Mouse (Mus musculus) central nervous system, embryonic 18 days (tissue): Measurements from ENCODE around the gene Klhdc1. TPM values are rescaled to one million over a fixed set of nuclear protein-coding genes. Genes with fewer than 3 reads are reported as not detected.

Source experiments
- polyA plus RNA-seq: library from polyadenylated mRNA; depleted of rRNA; stranded (reverse); fragments of >200 nt; gene quantifications from 2 replicates; pipeline ENCODE4 v1.2.3, GENCODE M21; 2012; rRNA removed

Gene Klhdc1
- 10.8 and 12.7 TPM in 2 replicates for polyA plus RNA-seq

DNA sequence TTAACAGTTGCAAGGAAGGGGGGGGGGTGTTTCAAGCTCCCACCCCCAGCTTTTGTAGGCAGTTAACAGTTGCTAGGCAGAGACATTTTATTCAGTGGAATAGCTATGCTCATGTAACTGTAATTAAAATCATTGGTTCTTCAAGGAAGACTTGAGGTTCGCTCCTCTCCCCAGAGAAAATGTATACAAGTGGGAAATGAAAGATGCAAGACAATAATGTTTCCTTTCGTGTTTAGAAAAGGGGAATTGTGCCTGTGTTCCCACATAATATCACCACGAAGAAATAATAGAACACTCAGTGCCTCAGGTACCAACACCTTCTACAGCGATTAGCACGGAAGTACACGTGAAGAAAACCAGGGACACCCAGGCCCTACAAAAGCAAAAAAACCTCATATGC, at the start of gene Klhdc1:
Gene Klhdc1, plus strand, starts transcription at position 301 of the 400 bp plus-strand sequence.

GRCm38 (mm10) chr12:69196444-69197377, 44.3 kb upstream of the Klhdc1 start, which contains the start of gene Gm49383:
Gene Gm49383 (minus strand): TSS chr12:69197104.

GRCm38 (mm10) chr12:69198164-69198535, 42.8 kb upstream of the Klhdc1 start, which contains the start of gene Dnaaf2:
Gene Dnaaf2 (minus strand): TSS chr12:69198429.

DNA sequence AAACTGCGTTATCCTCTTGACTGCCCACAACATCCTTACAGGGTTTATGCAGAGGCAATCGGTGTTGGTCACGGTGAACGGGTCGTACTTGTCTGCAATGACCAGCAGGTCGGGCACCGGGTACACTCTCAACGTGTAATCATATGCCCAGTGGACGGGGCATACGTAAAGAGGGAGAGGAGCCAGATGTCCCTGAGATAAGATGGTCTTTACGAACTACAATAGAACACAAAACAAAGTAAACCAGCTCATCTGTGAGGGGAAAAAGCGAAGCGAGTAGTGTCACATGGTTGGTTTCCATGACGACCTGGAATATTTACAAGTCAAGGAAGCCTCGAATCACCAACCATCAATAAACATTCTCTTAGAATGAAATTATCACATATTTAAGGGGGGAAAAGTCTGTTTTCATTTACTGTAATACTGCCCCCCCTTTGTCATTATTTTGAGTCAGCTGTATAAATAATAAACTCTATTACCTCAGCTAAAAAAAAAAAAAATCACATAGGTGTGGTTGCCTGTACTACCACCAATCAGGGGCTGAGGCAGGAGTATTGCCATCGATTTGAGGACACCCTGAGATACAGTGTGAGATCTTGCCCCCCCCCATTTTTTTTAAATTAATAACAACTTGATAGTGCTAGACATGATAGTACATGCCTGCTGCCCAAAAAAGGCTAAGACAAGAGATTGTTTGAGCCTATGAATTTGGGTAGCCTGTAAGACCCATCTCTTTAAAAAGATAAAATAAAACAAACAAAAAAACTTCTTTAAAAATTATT, 36.7 kb upstream of the Klhdc1 start, which contains the start of gene Gm49384:
Gene Gm49384, minus strand, starts transcription at position 216 of the 782 bp plus-strand sequence.

GRCm38 (mm10) chr12:69227776-69228466, 13.1 kb upstream of the Klhdc1 start, which contains the start of gene Pole2:
Gene Pole2 (minus strand): TSS chr12:69228195.

GRCm38 (mm10) chr12:69296511-69297410, 55.8 kb downstream of the Klhdc1 start, which contains the start of gene Klhdc2:
Gene Klhdc2 (plus strand): TSS chr12:69296681.

Other genes with a start within 250 kb of the Klhdc1 start
- gene Rps29, start 82.0 kb upstream of the Klhdc1 start, polyA plus RNA-seq = 1,966 and 2,188 TPM in 2 replicates
- gene Lrr1, start 72.4 kb upstream of the Klhdc1 start, polyA plus RNA-seq = 3.0 and 3.4 TPM in 2 replicates
- gene Rpl36al, start 57.1 kb upstream of the Klhdc1 start, polyA plus RNA-seq = 461 and 465 TPM in 2 replicates
- 20.3 and 20.6 TPM in 2 replicates for gene Mgat2, start 57.0 kb upstream of the Klhdc1 start, polyA plus RNA-seq
- gene Gm49383, start 44.1 kb upstream of the Klhdc1 start, polyA plus RNA-seq = 2.9 and 4.2 TPM in 2 replicates
- gene Dnaaf2, start 42.7 kb upstream of the Klhdc1 start, polyA plus RNA-seq = 4.2 and 4.4 TPM in 2 replicates
- gene Gm49384, start 36.9 kb upstream of the Klhdc1 start, polyA plus RNA-seq = 3.6 and 4.7 TPM in 2 replicates
- gene Pole2, start 13.0 kb upstream of the Klhdc1 start, polyA plus RNA-seq = 4.9 and 6.3 TPM in 2 replicates
- 200 and 210 TPM in 2 replicates for gene Klhdc2, start 55.5 kb downstream of the Klhdc1 start, polyA plus RNA-seq
- gene Nemf, start 116.0 kb downstream of the Klhdc1 start, polyA plus RNA-seq = 34.9 and 36.3 TPM in 2 replicates
- 61.7 and 62.6 TPM in 2 replicates for gene Arf6, start 131.0 kb downstream of the Klhdc1 start, polyA plus RNA-seq
- gene Gm9887, start 131.3 kb downstream of the Klhdc1 start, polyA plus RNA-seq = 0.20 and 0.30 TPM in 2 replicates